Mouse (Mus musculus): Measurements from ENCODE around the gene Gm128.

Gene Gm128

DNA sequence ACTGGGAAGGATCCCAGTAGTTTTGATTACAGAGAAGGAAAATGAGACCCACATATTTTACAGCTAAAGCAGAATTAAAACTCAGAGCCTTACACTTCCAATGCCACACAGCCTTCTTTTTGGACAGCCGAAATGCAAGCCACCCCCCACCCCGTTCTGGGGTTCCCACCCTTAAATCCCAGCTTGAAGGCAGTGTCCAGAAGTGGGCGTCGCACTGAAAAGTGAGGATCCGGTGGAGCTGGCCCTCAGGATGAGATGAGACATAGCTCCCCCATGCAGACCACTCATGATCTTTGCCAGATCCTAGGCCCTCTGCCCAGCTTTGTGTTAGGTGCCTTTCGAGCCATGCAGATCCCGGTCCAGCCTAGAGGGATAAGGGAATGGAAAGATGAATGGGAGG lies at the start of gene Gm128:
Gm128 (minus strand) TSS at position 101 of the 400 bp plus-strand sequence.
- DNase-seq, result no peak

DNA sequence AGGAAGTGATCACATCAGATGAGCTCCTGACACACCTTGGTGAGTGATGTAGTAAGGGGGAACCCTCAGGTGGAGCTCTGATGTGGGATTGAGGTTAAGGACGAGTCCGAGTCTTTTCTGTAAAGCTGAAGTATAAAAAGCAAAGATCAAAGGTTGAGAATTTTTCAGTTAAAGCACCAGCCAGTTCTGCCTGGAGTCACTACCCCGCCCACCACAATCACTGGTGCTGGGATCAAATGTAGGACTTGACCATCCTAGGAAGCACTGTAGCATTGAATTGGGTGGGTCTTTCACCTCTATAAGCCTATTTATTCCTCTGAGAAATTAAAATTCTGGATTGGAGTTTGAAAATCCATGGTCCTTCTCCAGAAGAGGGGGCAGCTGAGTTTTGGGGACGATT lies 49.6 kb upstream of the Gm128 start:
- no peak for DNase-seq

DNA sequence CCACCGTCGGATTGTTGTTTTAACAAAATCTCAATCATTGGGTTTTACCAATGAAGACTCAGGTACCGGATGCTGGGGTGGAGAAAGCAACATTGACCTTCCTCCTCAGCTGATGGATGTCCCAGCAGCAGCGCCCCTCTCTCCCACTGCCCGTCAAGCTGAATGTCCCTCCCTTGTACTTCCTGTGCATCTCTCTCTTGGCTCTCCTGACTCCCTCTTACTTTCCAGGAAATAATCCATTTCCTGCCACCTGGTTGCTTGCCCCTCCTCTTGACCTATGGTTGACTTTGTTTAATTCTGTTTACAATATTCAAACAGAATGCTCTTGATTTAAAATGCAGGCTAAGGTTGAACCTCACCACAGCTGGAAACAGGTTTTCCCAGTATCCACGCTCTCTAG lies 48.8 kb upstream of the Gm128 start:
- no peak for DNase-seq

DNA sequence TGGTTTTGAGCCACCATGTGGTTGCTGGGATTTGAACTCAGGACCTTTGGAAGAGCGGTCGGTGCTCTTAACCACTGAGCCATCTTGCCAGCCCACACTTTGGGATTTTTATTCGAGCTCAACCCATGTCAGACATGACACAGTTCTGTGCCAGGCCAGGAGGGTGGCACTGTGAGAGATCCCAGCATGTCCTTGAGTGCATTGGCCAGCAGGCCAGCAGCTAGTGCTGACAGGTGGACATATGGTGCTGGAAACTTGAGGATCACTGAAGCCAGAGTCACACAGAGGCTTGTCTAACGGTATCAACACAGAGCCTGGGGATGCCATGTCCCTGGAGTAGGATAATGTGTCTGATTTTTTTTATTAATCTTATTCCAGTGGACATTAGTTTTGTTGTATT lies 48.0 kb upstream of the Gm128 start:
- no peak for DNase-seq

DNA sequence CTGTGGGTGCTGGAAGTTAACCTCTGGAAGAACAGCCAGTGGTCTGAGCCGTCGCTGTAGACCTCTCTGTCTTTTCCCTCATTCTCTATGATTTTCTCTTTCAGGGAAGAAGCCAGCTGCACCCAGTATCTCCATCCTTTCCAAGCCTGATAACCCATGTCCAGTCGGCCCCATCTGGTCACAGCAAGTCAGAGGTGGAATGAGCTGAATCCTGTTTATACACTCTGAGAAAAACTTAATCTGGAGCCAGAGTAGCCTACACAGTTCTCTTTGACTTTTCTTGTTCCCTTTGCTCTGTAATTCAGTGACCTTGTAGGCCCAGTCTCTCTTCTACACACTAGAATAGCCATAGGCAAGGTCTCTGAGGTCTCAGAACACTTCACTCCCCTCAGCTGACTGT lies 46.1 kb upstream of the Gm128 start:
- no peak for DNase-seq

DNA sequence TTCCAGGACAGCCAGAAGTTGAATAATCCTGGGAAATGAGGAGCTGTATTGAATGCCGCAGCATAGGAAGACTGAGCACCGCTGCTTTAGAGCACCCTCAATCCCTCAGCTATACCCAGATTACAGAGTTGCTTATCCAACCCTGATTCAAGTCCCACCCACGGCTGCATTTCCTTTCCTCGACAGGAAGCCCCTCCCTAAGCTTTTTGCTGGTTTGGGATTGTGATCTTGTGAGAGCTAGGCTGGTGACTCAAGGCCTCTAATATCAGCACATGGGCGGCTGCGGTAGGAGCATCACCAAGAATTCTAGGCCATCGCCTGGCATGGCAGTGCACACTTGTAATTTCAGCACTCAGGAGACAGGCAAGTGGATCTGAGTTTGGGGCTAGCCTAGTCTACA lies 45.1 kb upstream of the Gm128 start:
- DNase-seq, result peak in 1 of 2 experiments; percentile 15

DNA sequence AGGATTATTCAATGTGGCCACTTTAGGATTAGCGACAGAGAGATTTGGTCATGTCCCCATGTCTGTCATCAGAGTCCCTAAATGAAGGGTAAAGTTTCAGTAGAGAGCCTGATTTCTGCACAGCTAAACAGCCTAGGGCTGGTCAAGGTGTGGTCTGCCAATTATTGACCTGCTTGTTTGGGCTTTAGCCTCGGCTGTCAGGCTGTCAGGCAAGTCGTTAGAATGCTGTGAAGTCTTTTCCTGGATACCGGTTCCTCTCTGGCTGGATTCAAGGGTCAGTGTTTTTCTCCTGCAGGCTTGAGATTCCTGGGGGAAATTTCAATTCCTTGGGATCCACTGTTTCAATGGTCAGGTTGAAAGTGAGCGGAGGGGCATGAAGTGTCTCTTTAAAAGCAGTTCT lies 44.6 kb upstream of the Gm128 start:
- DNase-seq, result peak in 1 of 2 experiments; percentile 35

DNA sequence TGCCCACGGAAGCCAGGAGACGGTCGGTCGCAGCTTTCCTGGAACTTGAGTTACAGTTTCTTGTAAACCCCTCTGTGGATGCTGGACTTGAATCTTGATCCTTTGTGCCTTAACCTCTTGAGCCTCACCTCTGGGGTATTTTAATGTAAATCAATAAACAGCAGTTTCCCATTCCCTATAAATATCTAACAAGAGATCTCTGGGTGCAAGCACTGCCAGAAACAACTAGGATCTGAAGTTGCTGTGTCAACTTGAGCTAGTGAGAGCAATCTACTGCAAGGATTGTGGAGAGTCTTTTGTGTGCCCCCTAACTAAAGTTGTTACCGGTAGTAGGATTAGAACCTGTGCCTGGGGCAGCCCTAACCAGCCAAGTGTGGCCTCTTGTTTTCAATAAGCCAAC lies 44.0 kb upstream of the Gm128 start:
- no peak for DNase-seq

DNA sequence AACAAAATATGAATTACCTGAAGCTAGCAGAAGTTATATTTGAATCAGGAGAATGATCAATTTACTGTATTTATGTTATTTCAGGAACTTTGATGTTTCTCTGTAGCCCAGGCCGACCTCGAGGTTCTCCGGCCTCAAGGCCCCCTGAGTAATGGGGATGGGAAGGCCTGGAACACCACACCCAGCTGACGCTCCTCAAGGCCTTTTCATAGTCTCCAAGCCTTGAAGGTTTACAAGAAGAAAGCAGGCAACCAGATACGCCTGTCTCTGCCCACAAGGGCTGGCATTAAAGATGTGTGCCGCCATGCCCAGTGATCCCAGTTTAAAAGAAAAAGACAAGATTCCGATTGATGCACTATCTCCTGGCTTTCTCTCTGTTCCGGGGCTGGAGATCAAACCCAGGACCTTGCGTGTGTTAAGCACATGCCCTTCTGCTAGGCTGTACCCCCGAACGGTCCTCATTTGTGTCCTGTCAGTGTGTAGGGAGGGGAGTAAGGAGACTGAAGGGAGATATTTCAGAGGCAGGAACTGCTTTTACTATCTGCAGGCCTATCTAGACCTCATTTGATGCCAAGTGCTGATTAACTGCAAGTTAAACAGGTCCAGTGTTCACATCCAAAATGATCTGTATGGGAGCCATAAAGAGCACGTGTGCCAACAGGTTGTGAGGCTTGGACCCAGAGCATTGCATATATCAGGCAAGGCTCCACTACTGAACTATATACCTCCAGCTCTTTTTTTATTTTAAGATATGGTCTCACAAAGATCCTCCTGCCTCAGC lies 43.3 kb upstream of the Gm128 start:
- DNase-seq, result no peak

DNA sequence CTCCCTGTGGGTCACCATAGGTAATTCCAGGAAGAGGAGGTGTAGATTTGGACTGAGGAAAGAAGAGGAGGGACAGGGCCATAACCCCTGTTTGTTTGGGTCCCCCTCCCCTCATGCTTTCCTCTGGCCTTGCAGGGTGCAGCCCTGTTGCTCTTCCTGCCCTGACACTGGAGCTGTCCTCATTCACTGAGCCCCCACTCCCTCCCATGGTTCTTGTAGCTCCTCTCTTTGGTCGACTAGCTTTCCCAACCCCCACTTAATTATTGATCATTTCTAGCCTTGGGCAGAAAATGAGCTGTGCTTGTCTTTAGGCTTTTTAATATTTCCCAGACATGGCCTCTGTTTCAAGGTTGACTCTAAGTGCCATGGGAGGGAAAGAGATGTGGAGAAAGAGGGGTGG lies 42.7 kb upstream of the Gm128 start:
- DNase-seq, result no peak

DNA sequence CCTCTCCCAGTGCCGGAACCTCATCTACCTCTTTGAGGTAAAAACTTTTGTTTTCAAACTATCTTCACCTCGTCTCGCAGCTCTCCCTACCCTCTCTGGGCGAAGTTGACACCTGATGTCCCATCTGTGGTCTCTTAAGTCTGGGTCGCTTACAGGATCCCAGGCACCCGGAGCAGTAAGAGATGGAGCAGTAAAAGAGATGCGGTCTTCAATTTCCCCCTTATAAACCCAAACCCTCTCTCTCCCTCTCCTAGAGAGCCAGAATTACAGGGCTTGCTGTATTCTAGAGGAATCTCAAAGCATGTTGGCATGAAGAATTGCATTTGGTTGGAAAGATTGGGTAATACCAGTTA lies 42.2 kb upstream of the Gm128 start:
- no peak for DNase-seq

DNA sequence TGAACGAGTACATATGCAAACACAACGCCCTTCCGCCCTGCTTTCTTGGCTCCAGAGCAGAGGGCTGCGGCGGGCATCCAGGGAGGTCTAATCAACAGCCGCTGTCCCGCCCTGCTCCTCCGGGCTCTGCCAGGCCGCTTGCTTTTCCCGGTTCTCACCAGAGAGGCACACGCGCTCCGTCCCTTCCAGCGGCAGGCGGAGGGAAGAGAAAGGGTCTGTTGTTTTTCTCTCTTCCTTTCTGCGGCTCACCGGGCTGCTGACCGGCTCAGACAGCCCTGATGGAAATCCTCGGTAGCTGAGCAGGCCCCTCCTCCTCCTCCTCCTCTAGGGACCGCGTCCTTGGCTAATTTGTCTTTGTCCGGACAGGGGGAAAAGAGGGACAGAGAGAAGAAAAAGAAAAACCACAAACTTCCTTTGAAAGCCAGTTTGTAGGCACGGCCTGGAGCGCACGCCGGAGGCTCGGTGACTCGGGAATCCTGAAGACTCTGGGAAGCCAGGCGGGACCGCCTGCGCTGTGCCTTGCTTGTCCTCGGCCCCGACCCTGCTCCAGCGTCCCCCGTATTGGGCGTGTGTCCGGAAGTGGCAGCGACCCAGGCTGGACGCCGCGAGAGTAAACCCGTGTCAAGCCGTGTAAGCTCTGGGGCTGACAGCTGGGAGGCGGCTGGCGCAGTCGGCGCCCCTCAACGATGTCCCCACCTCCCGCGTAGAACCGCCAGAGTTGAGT lies 41.6 kb upstream of the Gm128 start:
- peak; percentile 86 to 91 for DNase-seq

DNA sequence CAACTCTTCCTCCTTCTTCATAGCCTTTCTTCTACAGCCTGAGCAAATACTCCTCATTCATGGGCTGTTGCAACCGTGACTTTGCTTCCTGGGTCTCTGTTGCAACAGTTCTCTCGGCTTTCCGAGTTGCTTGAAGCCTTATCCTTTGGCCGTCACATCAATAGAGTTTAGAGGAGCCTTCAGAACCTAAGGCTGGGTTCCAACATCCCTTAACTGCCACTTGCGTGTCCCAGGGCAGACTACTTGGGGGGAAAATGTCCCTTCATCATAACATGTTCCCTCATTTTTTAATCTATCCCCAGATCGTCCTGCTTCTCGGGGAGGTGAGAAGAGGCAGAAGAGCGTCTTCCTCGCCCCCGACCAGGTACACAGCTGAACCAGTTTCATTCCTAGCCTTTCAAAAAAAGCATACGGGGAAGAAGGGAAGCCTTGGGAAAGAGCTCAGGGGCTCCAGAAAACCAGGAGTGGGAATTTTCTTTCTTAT lies 41.0 kb upstream of the Gm128 start:
- DNase-seq, result peak; percentile 27 to 44

DNA sequence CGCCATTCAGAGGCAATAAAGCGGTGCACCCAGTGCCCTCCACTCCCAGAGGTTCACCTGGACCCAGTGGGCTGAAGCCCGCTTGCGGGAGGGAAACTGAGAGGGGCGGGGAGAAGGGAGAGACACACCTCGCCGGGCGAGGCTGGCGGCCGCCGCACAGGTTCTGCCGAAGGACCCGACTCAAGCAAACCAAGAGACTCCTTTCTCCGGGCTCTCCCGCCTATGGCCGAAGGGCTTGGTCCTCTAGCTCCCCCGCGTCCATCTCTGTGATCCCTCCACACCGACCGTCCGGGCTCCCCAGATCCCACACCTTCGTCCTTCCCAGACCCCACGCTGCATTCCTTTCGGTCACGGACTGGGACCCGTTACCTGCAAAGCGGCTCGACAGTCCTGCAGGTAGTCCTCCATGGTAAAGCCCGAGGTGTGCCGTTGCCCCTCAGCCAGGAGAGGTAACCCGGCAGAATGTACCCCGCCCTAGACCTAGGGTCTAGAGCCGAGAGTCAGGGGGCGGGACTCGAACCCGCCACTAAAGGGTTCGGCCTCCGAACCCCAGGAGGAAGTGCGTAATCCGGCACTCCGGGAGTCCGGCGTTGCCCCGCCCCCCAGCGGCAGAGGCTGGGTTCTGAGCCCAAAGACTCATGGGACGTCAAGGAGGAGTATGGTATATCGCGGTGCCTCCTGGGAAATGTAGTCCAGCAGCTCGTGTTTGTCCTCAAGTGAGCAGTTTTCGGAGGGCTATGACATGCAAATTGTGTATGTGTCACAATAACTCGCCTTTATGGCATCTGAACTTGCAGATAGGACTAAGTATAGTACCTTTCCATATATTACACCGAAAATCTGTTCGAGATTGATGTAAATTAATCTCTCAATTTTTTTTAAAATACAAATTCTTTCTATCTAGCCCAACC lies 40.1 kb upstream of the Gm128 start, which contains the start of the genes Mindy1 and Prune1:
Mindy1 (plus strand) TSS at position 130 of the 911 bp plus-strand sequence.
Prune1 (minus strand) TSS at position 861 of the 911 bp plus-strand sequence.
- peak; percentile 99 to 100 for DNase-seq

DNA sequence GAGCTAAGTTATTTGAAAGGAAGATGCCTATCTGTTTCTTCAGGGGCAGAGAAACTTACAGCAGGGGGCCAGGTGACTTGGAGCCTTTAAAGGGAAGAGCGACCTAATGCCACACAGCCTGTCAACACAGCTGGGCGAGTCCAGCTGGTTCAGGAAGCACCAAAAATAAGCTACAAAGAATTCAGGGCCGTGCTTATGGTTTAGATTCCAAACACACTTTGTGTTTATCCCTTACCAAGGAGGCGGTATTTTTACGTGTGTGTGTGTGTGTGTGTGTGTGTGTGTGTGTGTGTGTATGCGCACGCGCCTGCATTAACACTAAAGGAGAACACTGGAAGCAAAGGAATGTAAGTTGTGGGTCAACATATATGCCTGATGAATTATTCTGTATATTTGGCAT lies 39.3 kb upstream of the Gm128 start:
- DNase-seq, result peak; percentile 54 to 64

DNA sequence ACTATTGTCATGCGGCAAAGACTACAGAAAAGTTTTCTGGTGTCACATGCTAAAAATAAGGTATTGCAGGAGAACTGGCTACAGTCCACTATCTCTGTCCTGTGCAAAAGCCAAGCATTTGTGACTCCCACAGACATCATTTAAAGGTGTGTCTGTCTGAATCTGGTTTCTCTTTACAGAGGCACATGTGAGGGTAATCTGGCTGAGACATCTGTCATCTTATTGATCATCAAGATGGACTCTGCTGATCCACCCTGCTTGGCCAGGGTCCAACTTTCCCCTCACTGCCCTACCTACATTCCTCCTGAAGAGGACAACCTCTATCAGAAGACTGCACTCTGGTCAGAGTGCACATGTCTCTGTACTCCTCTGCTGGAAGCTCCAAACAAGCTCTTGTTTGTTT lies 35.8 kb upstream of the Gm128 start:
- DNase-seq, result peak in 1 of 2 experiments; percentile 44

DNA sequence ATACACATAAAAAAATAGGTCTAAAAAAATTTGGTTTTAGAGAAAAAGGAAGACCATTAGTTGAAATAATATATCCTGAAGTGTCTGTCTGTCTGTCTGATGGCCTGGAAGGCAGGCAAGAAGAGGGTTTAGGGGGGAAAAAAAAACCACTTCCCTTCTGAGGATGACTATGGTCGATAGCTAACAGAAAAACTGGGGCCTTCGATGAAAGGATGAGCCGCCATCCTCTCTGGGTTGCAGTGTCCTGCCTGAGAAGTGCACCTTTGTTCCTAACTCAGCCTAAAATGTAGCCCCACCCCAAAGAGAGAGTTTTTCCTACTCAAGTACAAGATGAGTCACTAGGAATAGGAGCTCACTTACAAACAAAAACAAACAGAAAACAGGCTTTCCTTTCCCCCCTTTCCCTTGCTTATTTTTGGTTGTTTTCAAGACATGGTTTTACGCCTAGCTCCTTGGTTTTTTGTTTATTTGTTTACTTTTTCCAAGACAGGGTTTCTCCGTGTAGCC lies 35.1 kb upstream of the Gm128 start:
- no peak for DNase-seq

DNA sequence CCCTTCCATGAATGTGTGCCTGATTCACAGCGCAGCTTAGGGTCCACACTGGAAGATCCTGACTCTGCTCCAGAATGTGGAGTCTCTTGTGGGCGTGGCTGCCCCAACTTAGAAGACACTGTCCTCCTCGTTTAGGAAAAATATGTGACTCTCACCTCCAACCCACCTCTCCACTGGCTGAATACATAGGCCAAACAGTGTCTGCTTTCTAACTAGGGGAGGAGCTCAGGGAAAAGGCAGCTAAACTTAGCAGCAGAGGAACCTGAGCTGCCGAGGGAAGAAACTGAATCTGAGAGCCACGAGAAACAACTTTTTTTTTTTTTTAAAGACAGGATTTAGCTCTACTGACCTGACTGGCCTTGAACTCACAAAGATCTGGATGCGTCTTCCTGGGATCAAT lies 33.8 kb upstream of the Gm128 start:
- DNase-seq, result no peak

DNA sequence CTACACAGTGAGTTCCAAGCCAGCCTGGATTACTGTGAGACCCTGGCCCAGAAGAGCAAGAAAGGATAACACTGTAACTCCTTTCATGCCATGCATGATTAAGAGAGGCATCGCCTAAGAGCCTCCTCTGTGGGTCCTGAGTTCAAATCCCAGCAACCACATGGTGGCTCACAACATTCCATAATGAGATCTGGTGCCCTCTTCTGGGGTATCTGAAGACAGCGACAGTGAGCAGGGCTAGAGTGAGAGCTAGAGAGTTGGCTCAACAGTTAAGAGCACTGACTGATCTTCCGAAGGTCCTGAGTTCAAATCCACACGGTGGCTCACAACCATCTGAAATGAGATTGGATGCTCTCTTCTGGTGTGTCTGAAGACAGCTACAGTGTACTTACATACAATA lies 33.1 kb upstream of the Gm128 start:
- no peak for DNase-seq

DNA sequence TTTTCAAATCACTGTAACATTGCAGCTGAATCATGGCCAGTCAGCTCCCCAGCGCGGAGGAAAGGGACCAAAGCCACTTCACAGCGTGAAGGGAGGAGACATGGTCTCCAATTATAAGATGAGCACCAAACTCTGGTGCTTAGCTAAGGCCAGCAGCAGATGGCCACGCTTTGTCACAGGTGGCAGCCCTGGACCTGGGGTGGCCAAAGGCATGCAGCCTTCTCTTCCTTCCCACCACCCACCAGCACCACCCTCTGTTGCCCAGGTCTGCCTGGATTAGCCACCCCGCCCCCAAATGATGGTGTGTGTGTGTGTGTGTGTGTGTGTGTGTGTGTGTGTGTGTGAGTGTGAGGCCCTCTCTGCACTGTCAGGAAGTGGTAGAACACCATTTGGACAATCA lies 32.1 kb upstream of the Gm128 start:
- DNase-seq, result no peak

DNA sequence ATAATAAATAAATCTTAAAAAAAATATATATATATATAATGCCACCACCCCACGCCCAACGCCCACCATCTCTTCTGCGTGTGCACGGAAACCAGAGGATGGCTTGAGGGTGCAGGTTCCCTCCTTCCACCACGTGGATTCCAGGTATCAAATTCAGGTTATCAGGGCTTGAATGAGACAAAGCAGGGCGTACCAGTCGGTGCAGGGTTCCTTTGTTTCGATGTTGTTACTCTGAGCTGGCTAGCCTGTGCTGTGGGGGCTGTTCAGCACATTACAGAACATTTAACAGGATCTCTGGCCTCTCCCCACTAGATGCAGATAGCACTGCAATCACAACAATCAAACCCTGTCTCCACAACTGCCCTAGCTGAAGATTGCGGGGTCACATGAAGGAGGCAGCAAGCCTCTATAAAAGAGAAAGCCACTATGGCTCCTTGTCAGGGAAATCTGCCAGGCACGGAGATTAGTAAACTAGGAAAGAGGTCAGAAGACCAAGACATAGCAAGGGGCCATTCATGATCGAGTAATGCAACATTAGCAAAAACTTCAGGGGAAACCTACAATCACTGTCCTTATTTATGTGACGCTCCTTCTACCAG lies 29.5 kb upstream of the Gm128 start:
- no peak for DNase-seq

DNA sequence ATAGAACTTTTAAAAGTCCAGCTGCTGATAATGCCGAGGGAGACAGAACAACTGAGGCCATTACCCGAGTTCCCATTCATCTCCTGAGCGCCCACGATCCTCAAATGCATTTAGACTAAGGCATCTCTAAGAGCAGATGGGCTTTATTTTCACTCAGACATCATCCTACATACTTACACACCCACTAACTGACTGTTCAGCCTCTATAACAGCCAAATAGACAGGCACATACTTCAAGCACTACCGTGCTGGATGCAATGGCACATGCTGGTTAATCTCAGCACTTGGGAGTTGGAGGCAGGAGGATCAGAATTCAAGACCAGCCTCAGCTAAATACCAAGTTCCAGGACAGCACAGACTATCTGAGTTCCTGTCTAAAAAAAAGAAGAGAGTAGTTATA lies 28.4 kb upstream of the Gm128 start:
- no peak for DNase-seq

All from kidney, postnatal 4 days (tissue).